Mouse (Mus musculus) cortical plate, adult 2 months (tissue): Measurements from ENCODE around the gene Cptp. TPM values are rescaled to one million over a fixed set of nuclear protein-coding genes. Genes with fewer than 3 reads are reported as not detected.

ENCODE experiments used
- H3K27ac ChIP-seq: fragments of 200-500 bp; 2 replicates; pipeline ENCODE4 v1.5.1; 2012; ENCODE audit warnings: low read length, control low read depth, inconsistent platforms; ENCODE audit not compliant: insufficient read depth
- H3K4me1 ChIP-seq: fragments of 200-500 bp; 2 replicates; pipeline ENCODE4 v1.6.1; 2011; ENCODE audit warnings: low read length; ENCODE audit not compliant: control insufficient read depth, insufficient read depth
- H3K4me3 ChIP-seq: fragments of 200-500 bp; 2 replicates; pipeline ENCODE4 v1.5.1; 2011; ENCODE audit warnings: mild to moderate bottlenecking, low read length, control low read depth; ENCODE audit not compliant: insufficient read depth
- CTCF ChIP-seq: fragments of 200-500 bp; IDR thresholded peaks from 2 replicates; pipeline ENCODE4 v1.5.1; 2011; ENCODE audit warnings: mild to moderate bottlenecking, control low read depth, low read length; ENCODE audit not compliant: insufficient read depth; ENCODE audit errors: extremely low read depth
- POLR2A ChIP-seq: fragments of 200-500 bp; IDR thresholded peaks from 2 replicates; pipeline ENCODE4 v1.6.1; 2011; ENCODE audit warnings: mild to moderate bottlenecking, low read length, control low read depth; ENCODE audit not compliant: insufficient read depth; ENCODE audit errors: extremely low read depth
- polyA plus RNA-seq: library from polyadenylated mRNA; depleted of rRNA; stranded (reverse); fragments of >200 nt; gene quantifications from 2 replicates; pipeline ENCODE4 v1.2.3, GENCODE M21; 2012

Gene Cptp
- polyA plus RNA-seq, 1 experiment: 21.9 TPM

GRCm38 (mm10) chr4:155838187-155839153 lies 30.8 kb downstream of the Cptp start:
- H3K4me1 ChIP-seq: no peaks in the 10 kb centered on the region
- H3K27ac ChIP-seq: no peak overlapping the region
- TF ChIP-seq CTCF: no peak
- TF ChIP-seq POLR2A: no peak
- H3K4me3 ChIP-seq: no peak overlapping the region

- TF ChIP-seq CTCF (no peak), POLR2A (no peak)
- Histone ChIP-seq H3K4me3 (no peak overlapping the region), H3K27ac (no peak overlapping the region), H3K4me1 (peaks cover 3% of the 10 kb centered on the region; the same call in 1 of the 2 replicates)
Observed at GRCm38 (mm10) chr4:155837404-155838010, 31.7 kb downstream of the Cptp start.

- Histone ChIP-seq H3K4me3 (no peak overlapping the region), H3K27ac (0 out of 2 replicates have a peak overlapping the region, but pooled peaks have one; percentile 18), H3K4me1 (peaks cover 4% of the 10 kb centered on the region)
- TF ChIP-seq POLR2A (no peak), CTCF (peak; percentile 59)
Observed at GRCm38 (mm10) chr4:155833836-155834235, 35.4 kb downstream of the Cptp start.

- Histone ChIP-seq H3K4me1 (peaks cover 4% of the 10 kb centered on the region), H3K4me3 (no peak overlapping the region), H3K27ac (no peak overlapping the region)
- TF ChIP-seq POLR2A (no peak), CTCF (no peak)
Observed at GRCm38 (mm10) chr4:155833234-155833633, 36.0 kb downstream of the Cptp start.

- Histone ChIP-seq H3K4me3 (peak overlapping the region; percentile 80), H3K4me1 (peaks cover 4% of the 10 kb centered on the region), H3K27ac (no peak overlapping the region)
- TF ChIP-seq POLR2A: no peak
- TF ChIP-seq CTCF: no peak
Observed at GRCm38 (mm10) chr4:155832321-155832720, 36.9 kb downstream of the Cptp start.

- H3K4me1 ChIP-seq: peaks cover 4% of the 10 kb centered on the region
- H3K4me3 ChIP-seq: peak overlapping the region; percentile 80
- peak overlapping the region; percentile 32 for H3K27ac ChIP-seq
- no peak for TF ChIP-seq CTCF
- no peak for TF ChIP-seq POLR2A
Observed at GRCm38 (mm10) chr4:155831831-155832230, 37.4 kb downstream of the Cptp start.

GRCm38 (mm10) chr4:155831205-155831766 lies 38.0 kb downstream of the Cptp start, which contains the start of gene Aurkaip1:
Gene Aurkaip1 (plus strand): TSS chr4:155831272.
- Histone ChIP-seq H3K4me1 (peaks cover 4% of the 10 kb centered on the region), H3K27ac (peak within 1 kb of the TSS; percentile 32), H3K4me3 (peak within 1 kb of the TSS; percentile 80)
- TF ChIP-seq CTCF (peak; percentile 72), POLR2A (peak; percentile 68)

- Histone ChIP-seq H3K27ac (no peak overlapping the region), H3K4me1 (peaks cover 4% of the 10 kb centered on the region), H3K4me3 (no peak overlapping the region; the same call in 1 of the 2 replicates)
- no peak for TF ChIP-seq POLR2A
- TF ChIP-seq CTCF: no peak
Observed at GRCm38 (mm10) chr4:155830596-155830995, 38.6 kb downstream of the Cptp start.

- TF ChIP-seq POLR2A (no peak), CTCF (no peak)
Observed at GRCm38 (mm10) chr4:155829866-155830265, 39.4 kb downstream of the Cptp start.

More at GRCm38 (mm10) chr4:155829866-155830265, 39.4 kb downstream of the Cptp start:
- Histone ChIP-seq H3K27ac (no peak overlapping the region), H3K4me3 (no peak overlapping the region), H3K4me1 (peaks cover 4% of the 10 kb centered on the region)
